Mouse (Mus musculus): ENCODE data around the gene Plpp7.

DNA sequence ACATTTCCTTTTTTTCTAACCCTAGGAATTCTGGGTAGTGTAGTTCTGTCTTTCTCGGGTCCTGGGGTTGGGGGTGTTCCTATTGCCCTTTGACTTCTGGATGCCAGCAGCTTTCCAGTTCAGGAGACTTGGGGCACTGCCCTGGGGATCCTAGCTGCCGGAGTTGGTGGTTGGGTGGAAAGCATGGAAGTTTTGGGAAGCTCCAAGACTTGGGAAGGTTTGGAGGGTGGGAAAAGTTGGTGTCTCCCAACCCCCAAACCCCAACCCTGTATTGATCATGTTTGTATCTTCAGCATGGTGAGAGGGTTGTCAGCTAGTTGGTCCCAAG lies 10.5 kb upstream of the Plpp7 start:
- TF ChIP-seq GATA1 (IDR thresholded peaks at IDR 0.05; ENCODE audit: borderline replicate concordance, low read length) (no peak), FLI1 (IDR thresholded peaks at IDR 0.05; ENCODE audit: low read length) (no peak)

All from megakaryocyte, embryonic 14.5 days (primary cell).